Mouse (Mus musculus): ENCODE data around the gene Noto.

Gene Noto

DNA sequence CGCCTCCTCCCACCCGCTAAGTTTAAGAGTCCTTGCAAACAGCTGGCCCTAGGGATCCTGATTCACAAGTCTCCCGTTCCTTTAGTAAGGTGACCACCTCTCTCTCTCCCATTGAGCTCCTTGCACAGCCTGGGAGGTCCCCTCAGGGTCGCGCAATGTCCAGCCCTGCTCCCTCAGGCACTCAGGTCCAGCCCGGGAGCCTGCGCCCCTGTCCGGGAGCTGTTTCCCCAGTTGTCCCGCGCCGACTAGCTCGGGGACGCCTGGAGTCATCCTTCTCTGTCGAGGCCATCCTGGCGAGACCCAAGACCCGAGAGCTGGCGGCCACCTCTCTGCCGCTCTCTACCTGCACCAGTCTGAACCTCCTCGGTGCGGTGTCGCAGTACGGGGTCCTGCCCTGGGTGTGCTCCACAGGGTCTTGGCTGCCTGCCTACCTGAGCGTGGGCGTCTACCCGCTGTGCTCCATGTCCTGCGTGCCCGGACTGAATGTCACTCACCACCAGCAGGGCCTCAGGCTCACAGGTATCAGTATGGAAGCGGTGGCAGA lies at the start of gene Noto:
TSS of gene Noto (plus strand) at position 51 of the 544 bp plus-strand sequence.
- DNase-seq (ENCODE audit: low spot score) = no peak

DNA sequence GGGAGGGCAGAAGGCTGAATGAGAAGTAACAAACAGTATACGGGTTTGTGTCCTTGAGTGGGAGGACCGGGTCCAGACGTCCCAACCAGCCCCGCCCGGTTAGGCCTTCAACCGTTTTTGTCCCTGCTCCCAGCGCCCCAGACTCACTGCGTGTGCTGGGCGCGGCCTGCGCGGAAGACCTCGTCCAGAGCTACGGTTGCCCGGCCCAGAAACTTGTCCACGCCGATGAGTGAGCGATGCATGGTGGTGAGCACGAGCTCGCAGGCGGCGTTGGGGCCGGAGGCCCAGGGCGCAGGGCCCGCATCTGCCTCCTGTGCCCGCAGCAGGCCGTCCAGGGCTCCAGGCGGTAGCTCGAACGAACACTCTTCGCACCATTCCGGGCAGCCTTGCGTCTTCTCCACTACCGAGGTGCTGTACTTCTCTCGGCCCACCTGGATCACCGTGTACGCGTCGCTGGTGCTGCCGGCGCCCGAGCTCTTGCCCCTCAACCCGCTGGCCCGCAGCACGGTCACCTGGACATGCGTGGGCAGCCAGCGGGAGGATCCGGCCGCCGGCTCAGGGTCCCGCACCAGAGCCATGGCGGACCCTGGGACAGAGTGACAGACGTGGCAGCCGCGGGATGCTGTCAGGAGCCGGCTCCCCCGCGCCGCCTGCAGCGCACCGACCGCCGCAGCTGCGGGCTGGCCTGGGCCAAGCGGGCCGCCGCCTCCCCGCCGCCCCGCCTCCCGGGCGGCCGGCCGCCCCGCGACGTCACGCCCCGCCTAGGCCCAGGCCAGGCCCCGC lies 49.5 kb upstream of the Noto start, which contains the start of gene Rab11fip5:
TSS of gene Rab11fip5 (minus strand) at position 684 of the 783 bp plus-strand sequence.
- no peak for DNase-seq (ENCODE audit: low spot score)

DNA sequence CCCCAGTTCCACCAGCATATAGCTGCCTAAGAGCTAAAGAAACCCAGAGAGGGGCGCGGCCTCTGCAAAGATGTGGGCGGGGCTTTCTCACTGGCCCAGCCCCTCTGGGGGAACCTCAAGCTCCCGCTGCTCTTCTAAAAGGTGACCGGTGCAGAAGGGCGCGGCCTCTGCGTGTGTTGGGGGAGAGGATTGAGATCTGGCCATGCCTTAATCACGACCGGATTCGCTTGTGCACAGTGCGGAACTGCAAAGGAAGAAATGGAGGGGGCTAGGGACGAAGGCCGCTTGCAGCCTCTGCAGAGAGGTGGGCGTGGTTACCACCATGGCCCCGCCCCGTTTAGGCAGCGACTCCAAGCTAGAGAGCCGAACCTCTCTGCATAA lies 49.0 kb upstream of the Noto start:
- peak; percentile 88 for DNase-seq (ENCODE audit: low spot score)

DNA sequence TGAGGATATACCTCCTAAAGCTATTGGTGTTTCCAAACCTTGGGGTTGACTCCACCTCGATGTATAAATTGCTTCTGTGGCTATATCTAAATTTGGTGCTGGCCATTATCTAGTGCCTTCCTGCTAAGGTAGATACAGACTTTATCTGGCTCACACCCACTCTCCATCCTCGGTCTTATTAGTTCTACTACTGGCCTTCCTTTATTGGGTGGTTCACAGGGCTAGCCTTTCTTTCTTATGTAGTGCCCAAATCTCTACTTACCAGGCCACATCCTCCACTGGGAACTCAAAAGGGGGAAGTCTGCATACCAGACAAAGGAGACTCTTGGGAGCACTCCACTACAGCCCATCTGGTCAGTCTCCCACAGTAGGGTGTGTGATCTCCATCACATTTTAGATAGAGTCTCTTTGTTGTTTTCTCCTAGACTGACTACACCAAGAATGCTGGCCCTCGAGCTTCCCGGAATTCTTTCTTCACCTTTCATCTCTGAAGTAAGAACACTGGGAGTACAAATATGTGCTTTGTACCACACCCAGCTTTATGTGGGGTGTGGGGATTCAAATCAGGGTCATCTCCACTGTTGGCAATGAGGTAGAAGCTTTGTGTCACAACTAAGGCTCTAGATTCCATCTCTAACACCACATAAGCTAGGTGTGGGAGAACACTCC lies 46.5 kb upstream of the Noto start:
- no peak for DNase-seq (ENCODE audit: low spot score)

DNA sequence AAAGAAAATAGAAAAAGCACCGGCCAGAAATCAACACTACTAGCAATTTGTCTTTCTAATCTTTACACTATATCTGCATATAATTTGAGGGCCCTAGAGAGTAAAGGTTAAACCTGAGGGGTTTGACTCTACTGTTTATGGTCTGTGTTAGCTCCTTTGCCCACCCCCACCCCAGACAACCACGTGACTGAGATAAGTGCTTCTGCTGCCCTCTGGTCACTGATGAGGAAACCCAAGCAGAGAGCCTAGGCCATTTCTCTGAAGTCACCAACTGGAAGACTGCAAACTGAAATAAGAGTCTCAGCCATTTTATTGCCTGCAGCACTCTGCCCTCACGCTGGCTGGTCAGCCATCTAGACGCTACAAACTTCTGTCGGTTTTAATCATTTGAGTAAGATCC lies 45.8 kb upstream of the Noto start:
- no peak for DNase-seq (ENCODE audit: low spot score)

DNA sequence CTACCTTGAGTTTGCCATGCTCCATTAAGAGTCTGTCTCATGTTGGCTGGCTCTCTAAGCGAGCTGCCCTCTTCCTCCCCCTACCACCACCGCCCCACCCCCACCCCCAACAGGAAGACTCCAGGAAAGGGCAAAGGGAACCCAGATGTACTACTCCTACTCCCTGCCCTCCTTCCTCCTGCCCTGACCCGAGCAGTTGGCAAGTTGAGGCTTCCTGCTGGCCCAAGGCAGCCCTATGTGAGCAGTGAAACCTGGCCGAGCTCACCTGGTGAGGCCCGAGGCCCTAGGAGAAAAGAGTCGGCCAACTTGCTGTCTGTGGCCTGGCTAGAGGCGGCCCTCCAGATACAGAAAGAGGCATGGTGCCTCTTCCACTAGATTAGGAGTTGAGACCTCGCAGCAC lies 45.1 kb upstream of the Noto start:
- DNase-seq (ENCODE audit: low spot score) = no peak

DNA sequence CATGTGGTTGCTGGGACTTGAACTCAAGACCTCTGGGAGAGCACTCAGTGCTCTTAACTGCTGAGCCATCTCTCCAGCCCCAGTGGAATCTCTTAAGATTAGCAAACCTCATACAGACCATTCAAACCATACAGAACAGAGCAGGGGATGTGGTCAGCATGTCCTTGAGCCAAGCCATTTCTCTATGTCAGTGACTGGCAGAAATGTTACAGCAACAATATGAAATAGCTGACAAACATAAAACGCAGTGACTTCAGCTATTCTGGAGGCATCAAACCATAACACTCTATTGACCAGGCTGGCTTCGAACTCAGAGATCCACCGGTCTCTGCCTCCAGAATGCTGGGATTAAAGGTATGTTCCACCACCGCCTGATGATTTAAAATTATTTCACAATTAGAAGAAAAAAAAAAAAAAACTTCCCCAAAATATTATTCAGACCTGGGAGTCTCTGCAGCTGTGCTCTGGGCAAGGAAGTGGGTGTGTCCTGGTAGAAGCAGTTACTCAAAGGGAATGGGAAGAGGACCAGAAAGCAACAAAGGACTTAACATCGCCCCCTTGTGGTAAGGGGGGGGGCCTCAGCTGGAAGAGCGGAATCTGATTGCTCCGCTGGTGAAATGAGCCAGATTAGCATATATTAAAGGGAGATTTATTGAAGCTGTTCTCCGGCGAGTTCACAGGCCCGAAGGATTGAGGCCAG lies 43.3 kb upstream of the Noto start:
- peak; percentile 77 for DNase-seq (ENCODE audit: low spot score)

DNA sequence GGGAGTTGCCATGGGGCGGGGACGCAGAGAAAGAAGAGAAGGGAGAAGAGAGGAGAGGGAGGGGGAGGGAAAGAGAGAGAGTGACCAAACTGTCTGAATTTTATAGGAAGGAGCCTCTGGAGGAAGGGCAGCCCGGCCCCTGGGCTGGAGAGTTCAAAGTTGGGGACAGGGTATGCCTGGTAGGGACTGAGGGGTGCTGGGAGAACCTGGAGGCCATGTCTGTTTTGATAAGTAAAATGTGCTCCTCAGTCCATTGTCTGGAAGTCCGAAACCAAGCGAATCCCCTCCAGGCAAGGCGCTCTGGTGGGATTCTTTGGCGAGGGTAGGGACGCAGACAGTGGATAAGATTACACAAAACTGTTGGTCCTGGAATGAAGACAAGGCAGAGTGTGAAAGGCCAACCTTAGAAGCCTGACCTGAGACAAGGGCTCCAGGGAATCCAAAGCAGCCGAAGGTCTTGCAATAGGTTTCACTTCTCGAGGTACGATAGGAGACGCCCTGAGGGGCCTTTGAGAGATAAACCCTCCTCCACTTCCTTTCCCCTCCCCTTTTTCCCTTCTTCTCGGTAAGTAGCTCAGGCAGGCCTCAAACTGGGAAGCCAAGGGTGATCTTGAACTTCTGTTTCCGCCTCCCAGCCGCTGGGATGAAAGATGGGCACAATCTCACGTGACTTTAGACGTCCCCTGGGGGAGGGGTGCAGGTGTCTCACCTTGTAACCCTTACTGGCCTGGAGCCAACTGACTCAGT lies 42.6 kb upstream of the Noto start:
- no peak for DNase-seq (ENCODE audit: low spot score)

DNA sequence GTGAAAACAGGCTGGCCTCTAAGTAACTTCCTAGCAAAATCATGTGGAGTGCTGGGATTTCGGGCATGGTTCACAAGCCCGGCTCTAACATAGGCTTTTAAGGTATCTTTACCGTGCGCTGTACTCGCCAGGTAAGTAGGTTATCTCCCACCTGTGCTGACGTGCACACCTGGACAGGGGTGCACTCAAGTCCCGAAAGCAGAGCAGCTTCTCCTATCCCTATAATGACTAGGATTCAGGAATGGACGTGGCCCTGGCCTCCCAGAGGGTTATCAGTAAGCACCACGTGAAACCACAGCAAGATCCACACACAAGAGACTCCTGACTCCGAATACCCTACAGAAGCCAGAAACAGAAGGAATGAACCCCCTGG lies 42.1 kb upstream of the Noto start:
- DNase-seq (ENCODE audit: low spot score) = no peak

DNA sequence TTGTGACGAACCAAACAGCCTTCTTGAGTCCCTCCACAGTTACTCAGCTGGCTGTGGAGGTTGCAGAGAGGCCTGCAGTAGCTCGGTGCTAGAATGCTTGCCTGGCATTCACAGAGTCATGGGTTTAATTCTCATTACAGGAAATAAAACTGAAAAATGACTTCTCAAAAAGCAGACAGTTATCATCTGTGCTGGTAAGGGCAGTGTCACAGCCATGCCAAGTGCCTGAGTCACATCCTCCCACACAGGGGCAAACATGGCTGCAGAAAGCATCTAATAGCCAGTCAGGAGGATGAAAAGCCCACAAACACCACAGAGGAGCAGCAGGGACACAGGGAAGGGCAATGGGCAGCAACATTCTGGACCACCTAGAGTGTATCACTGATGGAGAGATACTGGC lies 40.9 kb upstream of the Noto start:
- DNase-seq (ENCODE audit: low spot score) = no peak

DNA sequence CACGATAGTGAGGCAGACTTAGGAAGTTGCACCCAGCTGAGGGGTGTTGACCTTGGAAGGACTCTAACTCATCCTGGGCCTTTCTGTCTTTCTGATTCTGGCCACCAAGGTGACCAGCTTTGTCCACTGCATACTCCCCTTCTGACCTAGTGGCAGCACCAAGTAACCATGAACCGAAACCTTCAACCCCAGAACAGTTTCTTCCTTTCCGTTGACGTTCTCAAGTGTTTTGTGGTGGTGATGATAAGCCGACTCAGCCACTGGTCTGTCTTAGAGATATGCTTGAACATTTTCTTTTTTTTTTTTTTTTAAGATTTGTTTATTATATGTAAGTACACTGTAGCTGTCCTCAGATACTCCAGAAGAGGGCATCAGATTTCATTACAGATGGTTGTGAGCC lies 35.1 kb upstream of the Noto start:
- no peak for DNase-seq (ENCODE audit: low spot score)

DNA sequence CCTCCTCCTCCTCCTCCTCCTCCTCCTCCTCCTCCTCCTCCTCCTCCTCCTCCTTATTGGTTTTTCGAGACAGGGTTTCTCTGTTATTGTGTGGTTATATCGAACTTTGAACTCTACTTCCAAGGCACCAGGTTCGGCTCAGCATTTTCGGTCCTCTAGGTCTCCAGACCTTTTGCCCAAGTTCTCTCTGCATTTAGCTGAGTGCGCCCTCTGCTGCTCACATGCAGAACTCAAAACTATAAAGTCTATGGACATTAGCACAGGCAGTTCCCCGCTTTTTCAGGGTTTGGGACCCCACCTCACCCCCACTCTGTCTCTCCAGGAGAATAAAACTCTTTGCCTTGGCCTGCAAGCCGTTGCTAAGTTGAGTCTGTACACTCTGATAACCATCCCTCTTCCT lies 31.9 kb upstream of the Noto start:
- DNase-seq (ENCODE audit: low spot score) = peak; percentile 65

DNA sequence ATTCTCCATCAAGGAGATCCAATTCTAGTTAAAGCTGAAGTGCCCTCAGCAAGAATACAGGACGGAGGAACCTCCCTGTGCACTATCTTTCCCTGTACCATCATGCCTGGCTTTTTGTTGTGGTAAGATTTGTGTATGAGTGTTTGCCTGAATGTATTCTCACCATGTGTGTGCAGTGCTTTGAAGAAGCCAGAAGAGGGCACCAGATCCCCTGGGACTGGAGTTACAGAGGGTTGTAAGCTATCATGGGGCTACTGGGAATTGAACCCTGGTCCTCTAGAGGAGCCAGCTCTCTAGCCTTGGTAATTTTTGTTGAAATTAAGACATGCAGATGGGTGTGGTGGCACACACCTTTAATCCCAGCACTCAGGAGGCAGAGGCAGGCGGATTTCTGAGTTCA lies 28.3 kb upstream of the Noto start:
- DNase-seq (ENCODE audit: low spot score) = no peak

DNA sequence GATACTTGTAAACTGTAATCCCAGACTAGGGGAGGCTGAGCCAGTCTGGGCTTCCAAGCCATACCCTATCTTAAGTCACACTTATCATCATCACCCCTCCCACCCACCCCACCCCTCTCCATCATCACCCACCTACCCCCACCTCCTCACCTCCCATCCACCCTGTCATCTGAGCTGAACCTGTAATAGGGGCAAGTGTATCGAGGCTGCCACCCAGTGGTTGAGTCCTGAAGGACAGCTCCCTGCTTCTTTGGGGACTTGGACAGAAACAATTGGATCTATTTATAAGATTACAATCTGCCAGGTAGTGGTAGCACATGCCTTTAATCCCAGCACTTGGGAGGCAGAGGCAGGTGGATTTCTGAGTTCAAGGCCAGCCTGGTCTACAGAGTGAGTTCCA lies 26.5 kb upstream of the Noto start:
- DNase-seq (ENCODE audit: low spot score) = no peak

DNA sequence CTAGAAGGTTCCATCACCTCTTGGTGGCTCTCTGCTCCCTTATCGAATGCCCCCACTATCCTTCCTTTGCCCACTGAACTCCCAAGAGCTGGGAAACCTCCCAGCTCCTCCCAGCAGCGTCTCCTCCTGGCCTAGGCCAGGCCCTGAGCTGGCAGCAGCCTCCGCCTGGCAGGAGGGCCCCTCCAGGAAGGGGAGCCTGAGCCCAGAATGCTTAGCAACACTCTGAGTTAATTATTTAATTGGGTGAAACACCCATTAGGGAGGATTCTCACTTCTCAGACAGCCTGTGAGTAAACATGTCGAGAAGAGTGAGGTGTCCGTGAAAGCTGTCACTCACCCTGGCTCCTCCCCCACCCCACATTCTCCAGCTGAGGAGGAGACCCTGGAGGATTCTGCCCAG lies 24.0 kb upstream of the Noto start:
- no peak for DNase-seq (ENCODE audit: low spot score)

DNA sequence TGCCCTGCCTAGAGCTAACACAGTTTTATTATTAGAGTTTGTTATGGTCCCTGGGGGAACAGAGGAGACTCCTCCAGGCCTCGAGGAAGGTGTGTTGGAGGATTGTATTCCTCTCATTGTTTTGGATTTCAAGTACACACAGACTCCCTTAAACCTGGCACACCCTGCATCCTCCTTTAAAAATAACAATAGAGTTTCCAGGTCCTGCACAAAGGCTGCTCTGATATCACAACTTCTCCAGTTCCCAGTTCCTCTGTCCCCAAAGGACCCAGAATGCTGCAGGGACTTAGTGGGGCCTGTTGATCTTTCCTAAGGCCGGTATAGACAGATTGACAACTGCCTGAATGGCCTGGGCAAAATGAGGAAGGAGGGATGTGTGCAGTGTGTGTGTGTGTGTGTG lies 21.1 kb upstream of the Noto start:
- DNase-seq (ENCODE audit: low spot score) = no peak

DNA sequence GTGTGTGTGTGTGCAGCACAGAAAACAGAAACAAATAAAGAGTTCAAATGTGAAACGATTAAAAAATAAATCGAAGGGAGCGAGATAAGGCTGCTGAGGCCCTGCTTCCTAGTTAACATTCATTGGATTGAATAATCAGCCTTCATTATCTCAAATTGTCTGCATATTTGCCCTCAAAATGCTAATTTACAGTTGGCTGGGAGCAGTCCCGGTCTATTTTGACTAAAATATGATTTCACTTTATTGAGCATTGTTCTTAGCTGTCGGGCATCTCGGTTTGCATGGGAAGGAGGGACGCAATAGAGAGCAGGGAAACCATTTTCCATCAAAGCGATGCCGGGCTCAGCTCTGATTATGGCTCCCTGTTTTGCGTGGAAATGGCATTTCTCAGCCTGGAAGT lies 20.6 kb upstream of the Noto start:
- DNase-seq (ENCODE audit: low spot score) = no peak

DNA sequence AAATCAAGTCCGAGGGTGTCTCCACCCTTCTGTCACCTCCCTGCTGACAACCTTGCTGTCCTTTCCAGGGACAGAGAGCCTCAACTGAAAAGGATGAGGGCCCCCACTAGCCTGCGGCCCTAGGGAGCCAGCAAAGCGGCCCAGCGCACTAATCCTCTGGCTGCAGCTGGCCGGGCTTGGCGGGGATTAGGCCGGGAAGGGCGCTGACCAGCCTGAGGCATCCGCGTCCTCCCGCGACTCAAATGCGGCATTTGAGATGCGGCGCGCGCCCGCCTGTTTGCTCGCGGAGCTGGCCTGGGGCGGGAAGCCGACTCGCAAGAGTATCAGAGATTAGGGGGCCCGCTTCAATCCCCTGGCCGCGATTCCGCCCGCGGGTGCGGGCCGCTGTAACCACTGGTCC lies 14.7 kb upstream of the Noto start:
- DNase-seq (ENCODE audit: low spot score) = no peak

DNA sequence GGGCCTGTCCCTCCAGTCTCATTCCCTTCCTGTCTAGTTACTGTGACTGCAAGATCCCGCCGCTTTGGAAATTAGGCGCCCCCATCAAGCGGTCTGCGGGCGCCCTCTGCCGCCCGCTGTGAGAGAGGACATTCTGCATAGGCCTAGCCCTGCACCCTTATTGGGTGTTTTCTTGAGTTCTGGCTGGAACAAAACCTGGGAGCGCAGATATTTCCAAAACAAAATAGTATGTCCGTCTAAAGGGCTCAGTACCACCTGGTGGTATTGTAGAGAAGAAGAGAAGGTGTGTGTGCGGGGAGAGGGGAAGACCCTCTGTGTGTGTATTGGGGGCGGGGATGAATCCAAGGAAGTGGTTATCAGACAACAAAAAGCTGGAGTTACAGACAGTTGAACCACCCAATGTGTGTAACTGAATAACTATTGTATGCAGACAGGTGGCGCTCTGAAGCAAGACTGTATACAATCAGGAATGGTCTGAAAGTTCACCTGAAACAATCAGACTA lies 12.9 kb upstream of the Noto start:
- peak; percentile 47 for DNase-seq (ENCODE audit: low spot score)

DNA sequence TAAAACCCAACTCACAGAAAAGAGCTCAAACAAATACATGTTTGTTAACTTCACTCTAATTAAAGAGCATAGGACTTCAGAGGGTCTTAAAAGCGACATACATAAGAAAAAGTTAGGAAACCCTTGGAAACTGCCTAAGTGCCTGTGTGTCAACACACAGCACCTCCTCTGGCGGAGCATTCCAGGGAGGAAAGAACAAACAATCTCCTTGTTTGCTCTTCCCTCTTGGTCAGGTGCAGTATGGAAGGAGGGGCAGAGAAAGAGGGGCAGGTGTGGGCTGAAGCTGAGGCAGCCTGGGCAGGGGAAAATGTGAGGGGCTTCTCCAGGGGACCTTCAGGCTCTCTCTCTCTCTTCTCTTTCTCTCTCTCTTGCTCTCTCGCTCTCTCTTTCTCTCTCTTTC lies 7.9 kb upstream of the Noto start:
- no peak for DNase-seq (ENCODE audit: low spot score)

DNA sequence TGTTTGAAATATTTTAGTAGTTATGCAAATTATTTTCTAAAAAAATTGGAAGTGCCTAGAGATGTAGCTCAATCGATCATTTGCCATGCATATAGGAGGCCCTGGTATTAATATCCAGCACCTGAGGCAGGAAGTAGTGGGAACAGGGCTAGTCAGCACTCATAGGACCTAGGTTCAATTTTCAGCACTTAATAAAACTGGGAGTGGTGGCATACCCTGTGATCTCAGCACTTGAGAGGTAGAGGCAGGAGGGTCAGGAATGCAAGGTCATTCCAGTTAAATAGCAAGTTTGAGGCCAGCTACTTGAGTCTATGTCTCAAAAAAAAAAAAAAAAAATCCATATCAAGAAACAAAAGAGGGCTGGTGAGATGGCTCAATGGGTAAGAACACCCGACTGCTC lies 4.5 kb upstream of the Noto start:
- no peak for DNase-seq (ENCODE audit: low spot score)

DNA sequence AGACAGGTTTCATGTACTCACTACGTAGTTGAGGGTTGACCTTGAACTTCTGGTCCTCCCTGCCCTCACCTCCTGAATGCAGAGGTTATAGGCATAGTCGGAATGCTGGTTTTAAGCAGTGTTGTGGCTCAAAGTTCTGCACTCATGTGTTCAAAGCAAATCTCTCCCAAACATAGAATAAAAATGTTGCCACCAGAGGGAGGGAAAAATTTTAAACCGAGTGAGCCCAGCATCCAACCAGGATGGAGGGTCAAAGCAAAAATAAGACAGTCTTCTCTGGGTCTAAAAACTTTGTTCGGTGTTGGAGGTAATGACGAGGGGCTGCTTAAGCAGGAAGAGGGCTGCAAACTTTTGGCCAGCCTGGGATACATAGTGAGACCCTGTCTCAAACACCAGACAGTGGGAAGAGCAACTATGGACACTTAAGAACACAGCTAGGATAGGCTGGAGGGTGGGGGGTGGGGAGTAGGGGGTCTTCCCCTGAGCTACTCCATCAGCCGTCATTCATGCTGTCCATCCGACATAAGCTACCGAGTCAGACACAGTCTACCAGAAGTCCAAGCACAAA lies 7.7 kb downstream of the Noto start:
- no peak for DNase-seq (ENCODE audit: low spot score)
